Mouse (Mus musculus): Measurements from ENCODE around the gene Nsfl1c. TPM values are rescaled to one million over a fixed set of nuclear protein-coding genes. Genes with fewer than 3 reads are reported as not detected.
"Not testable (repeated sequence)": the region's sequence is repeated elsewhere in the genome, so short reads cannot be mapped to it uniquely, and the experiment has no call there.

Nsfl1c gene
- 140 and 173 TPM in 2 replicates for polyA plus RNA-seq (2012)

DNA sequence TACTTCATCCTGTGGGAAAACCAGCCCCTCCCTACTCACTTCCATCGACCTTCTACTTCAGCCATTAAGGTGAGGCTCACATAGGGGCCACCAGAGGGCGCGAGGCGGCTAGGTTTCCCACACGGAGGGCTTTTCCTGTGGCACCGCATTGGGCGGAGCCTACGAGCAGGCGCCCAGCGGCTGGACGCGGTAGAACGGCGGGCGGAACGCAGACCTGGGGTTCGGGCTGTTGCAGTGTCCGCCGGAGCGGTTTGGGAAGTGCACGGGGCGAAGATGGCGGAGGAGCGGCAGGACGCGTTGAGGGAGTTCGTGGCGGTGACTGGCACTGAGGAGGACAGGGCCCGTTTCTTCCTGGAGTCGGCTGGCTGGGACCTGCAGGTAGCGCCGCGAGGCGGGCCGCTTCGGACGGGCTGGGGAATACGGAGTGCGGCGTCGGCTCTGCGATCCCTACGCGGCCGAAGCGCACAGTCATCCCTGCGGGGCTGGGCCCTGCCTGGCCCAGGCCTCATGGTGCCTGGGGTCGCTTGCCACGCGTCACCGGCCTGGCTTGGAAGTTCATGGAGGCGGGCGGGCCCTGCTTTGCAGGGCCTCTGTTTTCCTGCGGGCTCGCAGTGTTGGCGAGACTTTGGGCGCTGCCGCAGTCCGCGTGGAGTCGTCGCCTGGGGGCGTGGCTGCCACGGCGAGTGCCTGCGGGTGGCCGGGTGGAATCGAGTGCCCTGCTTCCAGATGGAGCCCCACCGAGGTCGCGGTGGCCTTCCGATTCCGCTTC lies at the start of gene Nsfl1c:
Gene Nsfl1c, plus strand, starts transcription at position 148 of the 769 bp plus-strand sequence.
- TF ChIP-seq GATA1 (IDR thresholded peaks at IDR 0.05; ENCODE audit: low read length) = no peak

DNA sequence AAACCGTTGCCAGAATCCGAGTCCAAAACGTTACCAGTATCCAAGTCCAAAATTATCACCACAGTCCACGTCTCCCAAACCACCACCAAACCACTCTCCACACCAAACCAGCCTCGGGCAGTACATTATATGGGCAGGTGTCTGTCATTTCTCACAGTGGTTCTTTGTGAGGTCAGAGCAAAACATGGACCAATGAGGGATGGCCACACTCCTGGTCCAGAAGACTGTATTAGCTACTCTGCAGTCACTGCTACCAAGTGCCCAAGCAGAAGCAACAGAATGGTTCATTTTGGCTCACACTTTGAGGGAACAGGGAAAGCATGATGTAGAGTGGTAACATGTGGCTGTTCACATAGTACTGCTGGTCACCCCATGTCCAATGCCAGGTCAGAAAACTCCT lies 17.9 kb upstream of the Nsfl1c start, which contains the start of gene 4921509C19Rik:
Gene 4921509C19Rik, minus strand, starts transcription at position 101 of the 400 bp plus-strand sequence.
- TF ChIP-seq GATA1 (IDR thresholded peaks at IDR 0.05; ENCODE audit: low read length) = not testable (repeated sequence)

DNA sequence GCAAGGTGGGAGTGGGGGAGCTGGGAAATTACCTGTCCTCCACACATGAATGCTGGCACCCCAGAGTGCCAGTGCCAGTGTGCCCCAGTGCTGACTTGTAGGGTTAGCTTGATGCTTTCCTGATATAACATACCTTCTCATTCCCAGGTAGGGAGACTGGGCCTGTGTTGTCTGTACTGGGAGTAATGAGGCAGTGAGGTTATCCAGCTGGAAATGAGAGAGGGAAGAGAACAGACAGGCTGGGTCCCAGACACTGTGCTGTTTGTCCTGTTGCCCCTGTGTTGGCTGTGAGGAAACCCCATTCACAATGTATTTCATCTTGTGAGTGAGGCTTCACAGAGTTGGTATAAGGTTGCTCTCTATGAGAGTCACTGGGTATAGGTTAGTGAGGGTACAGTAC lies 7.5 kb upstream of the Nsfl1c start:
- TF ChIP-seq GATA1 (IDR thresholded peaks at IDR 0.05; ENCODE audit: low read length) = no peak

DNA sequence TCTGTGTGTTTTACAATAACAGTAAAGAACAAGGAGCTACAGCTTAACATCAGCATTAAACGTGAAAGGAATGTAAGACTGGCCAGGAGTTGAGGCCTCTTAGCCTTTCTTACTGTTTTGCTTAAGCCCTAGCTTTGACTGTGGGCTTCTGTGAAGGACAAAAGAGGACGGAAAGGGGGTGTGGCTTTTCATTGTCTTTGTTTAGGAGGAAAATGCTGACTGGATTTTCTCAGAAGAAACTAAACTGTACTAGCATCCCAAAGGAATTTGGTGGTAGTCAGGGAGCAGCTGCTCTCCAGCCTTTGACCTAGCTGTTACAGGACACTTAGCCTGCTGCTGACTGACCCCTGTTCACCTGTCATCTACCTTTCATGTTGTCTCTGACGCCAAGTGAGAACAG lies 4.4 kb downstream of the Nsfl1c start:
- TF ChIP-seq GATA1 (IDR thresholded peaks at IDR 0.05; ENCODE audit: low read length) = no peak

DNA sequence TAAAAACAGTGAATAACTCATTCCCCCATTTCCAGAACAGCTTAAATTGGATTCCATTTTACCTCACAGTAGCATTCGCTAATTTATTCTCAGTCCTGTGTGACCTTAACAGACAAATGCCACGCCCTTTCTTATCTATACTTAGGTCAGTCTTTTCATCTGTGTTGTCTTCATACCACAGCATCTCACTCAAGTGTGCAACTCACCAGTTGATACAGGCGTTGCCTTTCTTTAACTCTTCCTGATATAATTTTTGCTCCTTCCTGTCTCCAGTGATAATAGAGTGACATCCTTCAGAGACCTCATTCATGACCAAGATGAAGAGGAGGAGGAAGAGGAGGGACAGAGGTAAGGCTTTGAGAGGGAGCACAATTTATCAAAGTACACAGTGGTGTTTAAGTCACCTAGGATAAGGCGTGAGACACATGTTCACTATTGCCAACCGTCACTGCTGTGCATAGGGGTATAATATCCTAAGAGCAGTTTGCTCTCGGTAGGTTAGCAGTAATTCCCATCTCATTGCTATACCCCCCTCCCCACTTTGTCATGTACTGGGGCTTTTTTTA lies 6.5 kb downstream of the Nsfl1c start:
- no peak for TF ChIP-seq GATA1 (IDR thresholded peaks at IDR 0.05; ENCODE audit: low read length)

DNA sequence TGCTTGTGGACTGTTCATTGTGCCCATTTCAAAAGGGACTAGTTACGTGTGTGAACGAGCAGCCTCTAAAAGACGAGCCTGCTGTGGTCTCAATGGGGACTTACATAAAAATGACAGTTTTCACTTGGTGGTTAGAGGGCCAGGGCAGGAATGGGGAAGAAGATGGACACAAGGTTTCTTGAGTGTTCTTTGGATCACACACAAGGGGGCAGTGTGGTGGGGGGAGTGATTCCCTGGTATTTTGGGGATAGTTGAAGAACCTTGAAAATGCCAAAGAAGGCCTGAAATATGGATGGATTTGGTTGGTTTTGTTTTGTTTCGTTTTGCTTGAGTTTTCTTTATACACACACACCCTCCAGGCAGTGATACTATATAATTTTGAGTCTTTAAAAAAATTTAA lies 10.2 kb downstream of the Nsfl1c start:
- no peak for TF ChIP-seq GATA1 (IDR thresholded peaks at IDR 0.05; ENCODE audit: low read length)

DNA sequence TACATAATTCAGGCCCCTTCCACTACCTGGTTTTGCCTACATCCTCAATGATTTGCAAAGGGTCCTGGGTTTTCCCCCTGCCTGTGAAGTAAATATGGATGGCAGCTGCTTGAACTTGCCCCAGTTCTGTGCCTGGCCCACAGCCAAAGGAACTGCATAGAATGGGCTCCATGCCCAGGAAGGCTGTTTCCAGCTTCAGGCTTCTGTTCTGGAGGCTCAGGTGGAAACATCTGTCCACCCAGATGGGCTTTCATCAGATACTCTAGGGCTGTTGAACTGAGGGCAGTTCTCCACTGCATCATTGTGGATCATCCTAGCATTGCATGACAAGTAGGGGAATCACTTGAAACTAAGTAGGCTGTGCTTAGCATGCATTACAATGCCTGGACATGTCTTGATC lies 18.2 kb downstream of the Nsfl1c start:
- no peak for TF ChIP-seq GATA1 (IDR thresholded peaks at IDR 0.05; ENCODE audit: low read length)

DNA sequence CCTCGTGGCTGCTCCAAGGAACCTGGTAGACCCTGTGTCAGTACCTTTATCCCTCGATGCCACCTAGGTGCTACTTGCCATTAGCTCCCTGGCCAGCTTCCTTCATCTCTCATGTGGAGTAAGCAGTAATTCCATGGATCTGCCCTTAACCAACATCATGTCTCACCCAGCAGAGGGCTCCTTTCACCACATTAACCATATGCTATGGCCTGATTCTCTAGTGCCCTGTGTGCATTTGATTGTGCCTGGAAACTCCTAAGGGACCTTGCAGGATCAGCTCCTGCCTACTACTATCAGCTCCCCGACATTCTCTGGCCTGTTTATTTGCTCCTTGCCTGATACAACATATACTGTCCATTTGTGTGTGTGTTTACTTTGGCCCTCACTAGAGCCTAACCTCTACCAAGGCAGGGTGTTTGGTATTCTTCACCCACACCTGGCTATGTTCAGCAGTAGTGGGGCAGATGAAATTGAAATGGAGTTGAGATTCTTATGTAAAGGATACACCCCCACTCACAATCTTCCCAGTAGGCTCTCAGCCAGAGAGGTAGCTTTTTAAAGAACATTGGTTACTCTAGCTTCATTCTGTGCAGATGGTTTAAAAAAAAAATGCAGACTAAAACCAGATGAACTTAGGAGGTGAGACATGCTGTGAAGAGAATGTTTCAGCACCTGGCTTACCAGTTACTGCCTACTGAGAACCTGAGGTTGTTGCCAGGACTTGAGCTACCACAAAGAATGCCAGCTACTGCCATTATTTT lies 19.7 kb downstream of the Nsfl1c start:
- TF ChIP-seq GATA1 (IDR thresholded peaks at IDR 0.05; ENCODE audit: low read length) = no peak

DNA sequence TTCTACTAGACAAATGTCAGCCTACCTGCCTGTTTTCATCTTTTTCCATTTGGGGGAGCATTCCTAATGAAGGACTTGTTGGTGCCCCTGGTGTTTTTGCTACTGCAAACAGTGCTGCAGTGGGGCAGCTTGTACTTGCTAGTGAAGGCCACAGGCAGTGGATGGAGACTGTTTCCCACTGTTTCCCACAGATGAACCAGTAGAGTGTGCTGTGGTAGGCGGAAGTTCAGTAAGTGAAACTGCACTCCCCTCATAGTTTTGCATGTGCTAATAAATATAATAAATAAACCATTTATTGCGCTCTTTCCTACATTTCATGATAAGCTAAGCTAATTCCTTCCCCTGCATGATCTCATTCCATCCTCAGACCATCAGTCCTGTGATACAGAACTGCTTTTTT lies 25.0 kb downstream of the Nsfl1c start:
- no peak for TF ChIP-seq GATA1 (IDR thresholded peaks at IDR 0.05; ENCODE audit: low read length)

DNA sequence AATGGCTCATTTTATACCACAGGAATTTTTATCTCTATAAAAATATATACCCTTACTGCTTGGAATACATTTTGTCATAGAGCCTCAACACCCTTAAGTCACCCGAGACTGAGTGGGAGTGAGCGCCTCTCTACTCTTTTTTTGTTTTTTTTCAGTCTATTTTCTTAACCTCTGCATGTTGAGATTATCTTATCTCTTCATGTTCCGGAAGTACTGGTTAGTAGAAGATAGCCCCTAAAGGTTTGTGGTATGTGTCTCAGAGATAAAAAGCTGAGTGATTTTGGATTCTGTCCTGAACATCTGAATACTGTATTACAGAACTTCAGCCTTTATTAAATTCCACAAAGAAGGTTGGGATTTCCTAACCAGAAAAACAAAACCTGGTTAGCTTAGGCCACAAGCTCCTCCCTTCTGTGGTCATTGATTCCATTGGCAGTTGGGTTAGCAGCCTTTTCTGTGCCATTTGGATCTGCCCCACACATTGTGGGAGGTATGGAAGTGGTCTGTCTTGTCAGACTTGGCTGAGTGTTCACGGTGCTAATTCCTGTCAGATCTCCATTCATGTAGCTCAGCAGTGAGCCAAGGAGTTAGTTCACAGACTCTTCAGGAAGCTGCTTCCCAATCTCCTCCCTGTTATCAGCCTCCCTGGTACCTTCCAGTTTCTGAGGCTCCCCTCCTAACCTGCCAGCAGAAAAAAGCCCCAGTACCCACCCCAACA lies 30.5 kb downstream of the Nsfl1c start:
- TF ChIP-seq GATA1 (IDR thresholded peaks at IDR 0.05; ENCODE audit: low read length) = peak; percentile 86

DNA sequence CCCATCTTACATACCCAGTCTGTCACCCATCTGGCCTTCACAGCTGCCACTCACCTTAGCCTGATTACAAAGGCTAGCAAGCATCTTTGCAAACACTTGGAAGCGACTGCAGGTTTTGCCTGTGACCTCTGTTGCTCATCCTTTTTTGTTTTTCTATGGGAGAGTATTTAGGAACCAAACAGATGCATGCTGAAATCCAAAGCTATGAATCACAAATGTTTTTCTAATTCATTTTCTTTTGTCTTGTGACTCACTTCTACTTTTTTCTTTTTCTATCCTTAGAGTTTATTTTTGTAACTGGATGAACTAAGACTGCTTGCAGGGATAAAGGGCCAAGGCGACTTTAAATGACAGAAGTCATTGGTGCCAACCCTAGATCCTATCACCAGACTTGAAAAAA lies 31.5 kb downstream of the Nsfl1c start:
- TF ChIP-seq GATA1 (IDR thresholded peaks at IDR 0.05; ENCODE audit: low read length) = no peak

DNA sequence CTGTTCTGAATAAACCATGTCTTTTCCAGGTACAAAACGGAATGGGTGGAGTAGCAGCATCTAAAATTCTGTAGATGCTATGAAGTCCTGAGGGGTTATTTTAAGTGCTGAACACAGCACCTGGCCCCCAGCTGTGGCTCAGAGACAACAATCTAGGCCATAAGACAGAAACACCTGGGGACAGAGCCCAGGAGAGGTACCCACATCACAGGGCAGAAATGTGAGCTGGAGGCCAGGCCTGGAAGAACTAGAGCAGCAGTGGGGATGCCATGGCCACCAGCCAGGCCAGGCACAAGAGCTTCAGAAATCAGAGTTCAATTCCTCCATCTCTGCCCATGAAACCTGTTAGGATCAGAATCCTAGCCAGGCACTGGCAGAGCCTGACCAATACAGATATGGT lies 34.1 kb downstream of the Nsfl1c start:
- no peak for TF ChIP-seq GATA1 (IDR thresholded peaks at IDR 0.05; ENCODE audit: low read length)

DNA sequence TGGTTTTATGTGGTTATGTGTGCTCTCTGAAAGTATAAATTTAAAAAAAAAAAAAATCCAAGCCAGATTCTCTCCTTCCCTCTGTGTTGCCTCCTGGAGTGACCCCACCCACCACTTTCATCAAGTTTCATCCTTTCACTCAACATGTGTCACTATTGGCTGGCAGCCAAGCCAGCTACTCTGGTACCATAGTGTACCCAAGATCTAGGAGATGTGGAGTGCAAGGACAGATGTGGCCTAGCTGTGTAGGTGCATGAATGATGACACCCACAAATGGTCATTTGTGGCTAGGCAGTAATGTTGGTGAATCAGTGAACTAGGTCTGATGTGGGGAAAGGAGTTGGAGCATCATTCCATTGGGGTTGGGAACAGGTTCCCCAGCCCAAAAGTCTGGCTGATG lies 35.2 kb downstream of the Nsfl1c start:
- TF ChIP-seq GATA1 (IDR thresholded peaks at IDR 0.05; ENCODE audit: low read length) = no peak

DNA sequence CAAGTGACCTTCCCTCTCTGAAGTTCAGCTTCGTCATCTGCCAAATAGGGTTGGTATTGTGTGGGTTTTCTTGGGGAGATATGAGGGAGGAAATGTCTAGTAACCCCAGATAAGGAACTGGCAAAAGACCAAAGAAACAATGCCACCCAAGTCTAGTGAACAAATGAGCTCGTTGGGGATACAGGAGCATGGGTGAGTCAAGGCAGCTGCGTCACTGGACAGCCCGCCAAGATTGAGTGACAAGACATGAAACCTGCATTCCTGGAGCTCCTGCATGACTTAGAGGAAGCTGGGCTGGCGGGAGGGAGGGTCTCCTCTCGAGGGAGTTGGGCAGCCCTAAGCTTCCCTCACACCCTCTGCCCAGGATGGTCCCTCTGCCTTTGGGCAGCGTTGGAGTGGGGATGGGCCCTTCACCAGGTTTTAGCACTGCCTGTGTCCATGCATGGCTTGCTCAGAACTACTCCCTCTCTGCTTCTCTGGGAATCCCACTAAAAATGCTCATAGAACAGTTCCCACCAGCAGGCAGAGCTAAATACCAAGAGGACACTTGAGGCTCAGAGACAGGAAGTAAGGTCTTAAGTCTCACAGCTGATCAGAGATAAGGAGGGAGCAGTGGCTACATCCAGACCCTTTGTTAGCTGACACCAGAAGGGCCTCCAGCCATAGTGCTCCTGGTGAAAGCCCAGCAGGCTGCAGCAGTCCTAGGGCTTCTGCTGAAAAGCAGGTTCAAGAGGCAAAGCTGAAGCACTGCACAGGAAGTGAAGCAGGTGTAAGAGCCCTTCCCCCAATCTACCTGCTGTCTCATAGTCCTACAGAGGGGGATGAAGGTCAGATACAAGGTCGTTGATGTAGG lies 36.6 kb downstream of the Nsfl1c start:
- peak; percentile 25 for TF ChIP-seq GATA1 (IDR thresholded peaks at IDR 0.05; ENCODE audit: low read length)

DNA sequence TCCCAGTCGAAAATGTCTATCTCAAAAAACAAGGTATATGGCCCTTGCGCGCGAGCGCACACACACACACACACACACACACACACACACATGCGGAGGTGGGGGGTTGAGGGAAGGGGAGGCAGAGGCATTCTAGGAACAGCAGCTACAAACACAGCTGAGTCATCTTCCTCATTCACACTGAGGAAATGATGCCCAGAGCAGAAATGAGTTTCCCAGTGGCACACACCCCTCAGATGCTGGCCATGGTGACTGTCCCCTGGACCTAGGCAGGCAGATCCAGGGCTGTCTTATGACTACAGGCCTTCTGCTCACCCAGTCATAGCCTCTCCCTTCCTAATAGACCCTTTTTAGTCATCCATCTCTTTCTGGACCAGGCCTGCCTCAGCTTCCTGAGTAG lies 39.6 kb downstream of the Nsfl1c start:
- no peak for TF ChIP-seq GATA1 (IDR thresholded peaks at IDR 0.05; ENCODE audit: low read length)
